Mouse (Mus musculus): ENCODE results near the gene Pam. TPM values are rescaled to one million over a fixed set of nuclear protein-coding genes. Genes with fewer than 3 reads are reported as not detected.
"Not testable (repeated sequence)": the region's sequence is repeated elsewhere in the genome, so short reads cannot be mapped to it uniquely, and the experiment has no call there.

Gene Pam
- polyA plus RNA-seq, 1 experiment, result 67.3 TPM

DNA sequence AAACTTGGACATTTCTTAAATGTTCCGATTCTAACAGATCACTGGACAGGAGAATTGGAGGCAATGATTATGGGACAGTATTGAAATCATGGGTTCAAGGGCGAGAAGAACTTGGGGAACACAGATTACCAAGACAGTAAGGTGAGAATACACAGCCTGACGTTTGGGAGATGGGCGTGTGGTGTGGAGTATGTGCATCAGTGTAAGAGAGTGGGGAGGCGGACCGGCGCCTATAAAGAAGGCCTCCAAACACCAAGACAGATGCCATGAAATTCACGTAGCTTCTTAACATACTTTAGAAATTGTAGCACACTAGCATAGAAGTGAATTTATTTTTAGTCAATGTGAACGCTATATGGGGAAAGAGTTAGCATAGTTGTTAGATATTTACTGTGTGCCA lies 76.5 kb downstream of the Pam start:
- 96% methylated on average over 9 of the region's 9 CpGs for WGBS
- TF ChIP-seq CTCF (IDR thresholded peaks at IDR 0.05; ENCODE audit: borderline replicate concordance, control insufficient read depth, extremely low read depth, insufficient read depth, low read length, poor library complexity), result no peak
- no peak for TF ChIP-seq POLR2A (IDR thresholded peaks at IDR 0.05; ENCODE audit: control insufficient read depth, extremely low read depth, insufficient read depth, low read length, poor library complexity)
- H3K4me1 ChIP-seq (replicated peaks; ENCODE audit: control insufficient read depth, insufficient read depth, low read length), result no peaks in the 10 kb centered on the region
- H3K36me3 ChIP-seq (ENCODE audit: control insufficient read depth, insufficient read depth, low read length), result no peaks in the 10 kb centered on the region
- no peak overlapping the region for H3K27ac ChIP-seq (ENCODE audit: control insufficient read depth, insufficient read depth, low read length)
- DNase-seq, result no peak
- no peak overlapping the region for H3K4me3 ChIP-seq (ENCODE audit: control insufficient read depth, insufficient read depth, low read length)
- no peaks in the 10 kb centered on the region for H3K27me3 ChIP-seq (ENCODE audit: control insufficient read depth, insufficient read depth, low read length)

DNA sequence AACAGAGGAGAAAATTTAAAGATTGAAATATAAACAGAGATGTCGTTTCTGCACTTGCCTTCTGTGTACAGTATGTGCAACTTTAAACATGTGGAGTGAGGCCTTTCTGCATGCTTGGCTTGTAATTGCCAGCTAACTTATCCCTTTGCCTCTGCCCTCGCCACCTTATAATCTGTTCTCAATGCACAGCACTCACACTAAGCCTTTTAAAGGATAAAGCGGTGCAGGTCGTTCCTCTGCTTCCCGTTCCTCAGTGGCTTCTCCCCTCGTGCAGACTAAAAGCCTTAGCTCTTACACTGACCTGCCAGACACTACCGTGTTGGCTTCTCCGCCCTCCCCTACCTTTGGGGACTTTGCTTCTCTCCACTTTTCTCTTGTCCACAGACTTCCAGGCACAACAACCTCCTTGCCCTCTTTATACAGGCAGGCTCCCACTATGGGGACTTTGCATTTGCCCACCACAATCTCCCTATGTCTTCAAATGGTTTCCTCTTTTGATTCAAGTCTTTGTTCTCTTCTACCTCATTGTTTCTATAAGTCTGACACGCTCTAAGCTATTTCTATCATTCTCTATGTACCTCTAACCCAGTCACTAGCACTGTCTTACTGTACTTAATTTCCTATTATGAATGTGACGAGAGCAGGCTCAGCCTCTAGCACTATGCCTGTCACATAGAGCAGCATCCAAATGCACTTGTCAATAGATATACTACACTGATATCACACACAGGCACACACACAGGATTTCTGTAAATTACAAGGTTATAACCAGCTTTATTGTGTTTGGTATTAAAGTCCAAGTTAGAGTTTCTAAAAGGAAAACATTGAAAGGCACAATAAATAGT lies 79.2 kb downstream of the Pam start:
- WGBS, result 89% methylated on average over 10 of the region's 10 CpGs
- DNase-seq, result no peak
- Histone ChIP-seq H3K36me3 (ENCODE audit: control insufficient read depth, insufficient read depth, low read length) (no peaks in the 10 kb centered on the region), H3K27ac (ENCODE audit: control insufficient read depth, insufficient read depth, low read length) (no peak overlapping the region), H3K27me3 (ENCODE audit: control insufficient read depth, insufficient read depth, low read length) (no peaks in the 10 kb centered on the region), H3K4me1 (replicated peaks; ENCODE audit: control insufficient read depth, insufficient read depth, low read length) (no peaks in the 10 kb centered on the region), H3K4me3 (ENCODE audit: control insufficient read depth, insufficient read depth, low read length) (no peak overlapping the region)
- TF ChIP-seq CTCF (IDR thresholded peaks at IDR 0.05; ENCODE audit: borderline replicate concordance, control insufficient read depth, extremely low read depth, insufficient read depth, low read length, poor library complexity) (no peak), POLR2A (IDR thresholded peaks at IDR 0.05; ENCODE audit: control insufficient read depth, extremely low read depth, insufficient read depth, low read length, poor library complexity) (no peak)

DNA sequence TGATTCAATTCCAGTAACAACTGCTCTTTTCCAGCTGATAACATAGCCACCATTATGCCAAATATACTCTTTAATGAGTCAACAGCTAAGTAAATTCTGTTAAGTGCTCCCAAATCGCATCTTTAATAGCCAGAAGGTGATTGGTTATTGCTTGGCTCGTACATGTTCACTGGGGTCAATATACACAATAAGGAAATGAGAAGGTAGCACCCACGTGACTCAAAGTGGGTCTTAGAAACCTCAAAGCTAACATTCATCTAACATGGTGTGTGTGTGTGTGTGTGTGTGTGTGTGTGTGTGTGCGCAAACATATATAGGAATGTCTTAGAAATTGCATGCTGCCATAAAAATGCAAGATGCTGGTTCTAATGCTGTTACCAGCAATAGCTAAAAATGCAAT lies 79.9 kb downstream of the Pam start:
- 93% methylated on average over 4 of the region's 4 CpGs for WGBS
- TF ChIP-seq CTCF (IDR thresholded peaks at IDR 0.05; ENCODE audit: borderline replicate concordance, control insufficient read depth, extremely low read depth, insufficient read depth, low read length, poor library complexity) (no peak), POLR2A (IDR thresholded peaks at IDR 0.05; ENCODE audit: control insufficient read depth, extremely low read depth, insufficient read depth, low read length, poor library complexity) (no peak)
- Histone ChIP-seq H3K27me3 (ENCODE audit: control insufficient read depth, insufficient read depth, low read length) (no peaks in the 10 kb centered on the region), H3K36me3 (ENCODE audit: control insufficient read depth, insufficient read depth, low read length) (no peaks in the 10 kb centered on the region), H3K27ac (ENCODE audit: control insufficient read depth, insufficient read depth, low read length) (no peak overlapping the region), H3K4me1 (replicated peaks; ENCODE audit: control insufficient read depth, insufficient read depth, low read length) (no peaks in the 10 kb centered on the region), H3K4me3 (ENCODE audit: control insufficient read depth, insufficient read depth, low read length) (no peak overlapping the region)
- DNase-seq, result no peak

DNA sequence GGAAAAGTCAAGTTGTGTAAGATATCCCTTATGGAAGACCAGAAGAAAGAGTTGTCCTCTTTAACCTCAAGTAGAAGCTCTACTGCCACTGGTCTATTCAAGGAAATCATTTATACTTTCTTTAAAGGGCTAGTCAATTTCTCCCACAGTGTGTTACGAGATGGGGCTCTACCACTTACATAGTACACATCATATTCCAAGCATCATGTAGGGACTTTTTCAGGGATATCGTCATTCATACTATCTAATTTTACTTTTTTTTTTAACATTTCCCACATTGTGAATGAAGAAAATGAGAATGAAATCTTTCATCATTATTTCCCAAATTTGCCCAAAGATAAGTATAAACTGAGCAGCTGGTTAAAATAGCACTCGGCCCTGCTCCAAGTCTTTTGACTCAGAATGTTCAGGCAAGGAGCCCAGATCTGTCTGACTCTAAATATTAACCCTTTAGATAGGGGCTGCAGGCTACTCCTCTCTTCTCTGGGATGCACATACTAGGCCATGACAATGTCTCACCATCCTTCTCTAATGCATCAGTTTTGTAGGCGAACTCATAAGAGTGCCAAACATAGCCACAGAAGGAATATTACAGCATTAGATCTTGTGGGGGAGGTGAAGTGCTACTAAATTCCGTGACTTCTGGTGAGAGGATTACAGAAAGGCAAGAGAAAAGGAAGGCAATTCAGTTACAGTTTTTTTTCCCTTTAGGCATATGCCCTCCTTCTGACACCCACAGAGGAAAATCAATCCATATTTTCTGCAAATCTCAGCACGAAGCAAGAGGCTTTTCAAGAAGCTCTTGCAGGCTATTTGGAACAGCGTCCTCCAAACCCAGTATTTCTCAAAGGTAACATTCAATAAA lies 92.7 kb downstream of the Pam start:
- WGBS, result 91% methylated on average over 7 of the region's 7 CpGs
- Histone ChIP-seq H3K4me1 (replicated peaks; ENCODE audit: control insufficient read depth, insufficient read depth, low read length) (no peaks in the 10 kb centered on the region), H3K4me3 (ENCODE audit: control insufficient read depth, insufficient read depth, low read length) (no peak overlapping the region), H3K27me3 (ENCODE audit: control insufficient read depth, insufficient read depth, low read length) (no peaks in the 10 kb centered on the region), H3K36me3 (ENCODE audit: control insufficient read depth, insufficient read depth, low read length) (no peaks in the 10 kb centered on the region), H3K27ac (ENCODE audit: control insufficient read depth, insufficient read depth, low read length) (no peak overlapping the region)
- TF ChIP-seq CTCF (IDR thresholded peaks at IDR 0.05; ENCODE audit: borderline replicate concordance, control insufficient read depth, extremely low read depth, insufficient read depth, low read length, poor library complexity) (no peak), POLR2A (IDR thresholded peaks at IDR 0.05; ENCODE audit: control insufficient read depth, extremely low read depth, insufficient read depth, low read length, poor library complexity) (no peak)
- no peak for DNase-seq

DNA sequence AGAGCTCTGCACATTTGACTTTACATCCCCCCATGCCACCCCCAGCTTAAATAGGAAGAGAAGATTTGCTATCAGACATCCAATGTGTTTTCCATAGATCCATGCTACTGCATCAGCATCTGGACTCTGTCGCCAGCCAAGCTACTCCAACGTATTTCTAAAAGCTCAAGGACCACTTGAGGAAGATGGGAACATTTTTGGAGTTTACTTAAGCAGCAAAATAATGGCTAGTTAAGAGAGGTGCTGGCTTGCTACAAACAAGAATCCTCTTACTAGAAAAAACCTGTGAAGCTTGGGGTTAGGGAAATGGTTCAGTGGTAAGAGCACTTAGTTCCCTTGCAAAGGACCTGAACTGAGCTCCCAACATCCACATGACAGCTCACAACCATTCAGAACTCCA lies 96.0 kb downstream of the Pam start:
- no peak overlapping the region for H3K27ac ChIP-seq (ENCODE audit: control insufficient read depth, insufficient read depth, low read length)
- H3K36me3 ChIP-seq (ENCODE audit: control insufficient read depth, insufficient read depth, low read length), result no peaks in the 10 kb centered on the region
- TF ChIP-seq POLR2A (IDR thresholded peaks at IDR 0.05; ENCODE audit: control insufficient read depth, extremely low read depth, insufficient read depth, low read length, poor library complexity), result no peak
- no peaks in the 10 kb centered on the region for H3K4me1 ChIP-seq (replicated peaks; ENCODE audit: control insufficient read depth, insufficient read depth, low read length)
- DNase-seq, result no peak
- no peaks in the 10 kb centered on the region for H3K27me3 ChIP-seq (ENCODE audit: control insufficient read depth, insufficient read depth, low read length)
- 98% methylated on average over 2 of the region's 2 CpGs for WGBS
- no peak overlapping the region for H3K4me3 ChIP-seq (ENCODE audit: control insufficient read depth, insufficient read depth, low read length)

DNA sequence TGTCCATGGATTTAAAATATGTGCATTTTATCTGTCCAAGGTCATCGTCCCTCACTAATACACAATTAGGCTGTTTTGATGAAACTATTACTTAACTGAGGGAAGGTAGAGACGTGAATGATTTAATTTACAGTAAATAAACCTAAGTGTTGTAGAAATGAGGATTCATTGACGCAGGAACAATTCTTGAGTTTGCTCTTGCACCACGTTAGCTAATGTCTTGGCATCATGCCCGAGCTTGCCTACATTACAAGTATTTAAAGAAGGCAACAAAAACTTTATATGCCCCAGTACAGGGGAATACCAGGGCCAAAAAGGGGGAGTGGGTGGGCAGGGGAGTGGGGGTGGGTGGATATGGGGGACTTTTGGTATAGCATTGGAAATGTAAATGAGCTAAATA lies 96.5 kb downstream of the Pam start:
- 91% methylated on average over 5 of the region's 5 CpGs for WGBS
- H3K4me3 ChIP-seq (ENCODE audit: control insufficient read depth, insufficient read depth, low read length); H3K27ac ChIP-seq (ENCODE audit: control insufficient read depth, insufficient read depth, low read length); H3K4me1 ChIP-seq (replicated peaks; ENCODE audit: control insufficient read depth, insufficient read depth, low read length); H3K27me3 ChIP-seq (ENCODE audit: control insufficient read depth, insufficient read depth, low read length); DNase-seq; H3K36me3 ChIP-seq (ENCODE audit: control insufficient read depth, insufficient read depth, low read length): not testable (repeated sequence)

Data from thymus, adult 2 months (tissue).